Mouse (Mus musculus): ENCODE measurements around the gene Slc7a9.
A peak's percentile ranks its signal among the peaks of the same experiment; 100 is the strongest.

Slc7a9 gene

GRCm38 (mm10) chr7:35447996-35448846 lies at the start of gene Slc7a9:
Gene Slc7a9 (plus strand): TSS chr7:35448796.
- peak; percentile 19 for DNase-seq

GRCm38 (mm10) chr7:35401169-35401568 lies 47.4 kb upstream of the Slc7a9 start:
- DNase-seq: no peak

GRCm38 (mm10) chr7:35415226-35415625 lies 33.4 kb upstream of the Slc7a9 start:
- DNase-seq: no peak

- no peak for DNase-seq
Observed at GRCm38 (mm10) chr7:35415801-35416653, 32.6 kb upstream of the Slc7a9 start.

GRCm38 (mm10) chr7:35416654-35416948 lies 32.0 kb upstream of the Slc7a9 start:
- no peak for DNase-seq

GRCm38 (mm10) chr7:35423071-35423470 lies 25.5 kb upstream of the Slc7a9 start:
- DNase-seq: no peak

GRCm38 (mm10) chr7:35428146-35428545 lies 20.4 kb upstream of the Slc7a9 start:
- no peak for DNase-seq

GRCm38 (mm10) chr7:35435266-35435665 lies 13.3 kb upstream of the Slc7a9 start:
- no peak for DNase-seq

- DNase-seq: no peak
Observed at GRCm38 (mm10) chr7:35447501-35447900, 1.1 kb upstream of the Slc7a9 start.

GRCm38 (mm10) chr7:35448867-35449266 lies 271 bp downstream of the Slc7a9 start:
- DNase-seq: no peak

GRCm38 (mm10) chr7:35456091-35456814 lies 7.7 kb downstream of the Slc7a9 start:
- no peak for DNase-seq

- DNase-seq: no peak
Observed at GRCm38 (mm10) chr7:35460971-35461370, 12.4 kb downstream of the Slc7a9 start.

- DNase-seq: no peak
Observed at GRCm38 (mm10) chr7:35465027-35465426, 16.4 kb downstream of the Slc7a9 start.

GRCm38 (mm10) chr7:35467856-35468255 lies 19.3 kb downstream of the Slc7a9 start:
- DNase-seq: no peak

- no peak for DNase-seq
Observed at GRCm38 (mm10) chr7:35470794-35471193, 22.2 kb downstream of the Slc7a9 start.

- DNase-seq: no peak
Observed at GRCm38 (mm10) chr7:35476457-35476856, 27.9 kb downstream of the Slc7a9 start.

GRCm38 (mm10) chr7:35485126-35485525 lies 36.5 kb downstream of the Slc7a9 start:
- no peak for DNase-seq

GRCm38 (mm10) chr7:35486553-35486952 lies 38.0 kb downstream of the Slc7a9 start:
- no peak for DNase-seq

GRCm38 (mm10) chr7:35490186-35490585 lies 41.6 kb downstream of the Slc7a9 start:
- DNase-seq: no peak

- DNase-seq: no peak
Observed at GRCm38 (mm10) chr7:35491005-35491404, 42.4 kb downstream of the Slc7a9 start.

- no peak for DNase-seq
Observed at GRCm38 (mm10) chr7:35497516-35497915, 48.9 kb downstream of the Slc7a9 start.

- DNase-seq: peak; percentile 36
Observed at GRCm38 (mm10) chr7:35501995-35502394, 53.4 kb downstream of the Slc7a9 start.

Measured in retina, postnatal 1 day (tissue).